Mouse (Mus musculus) urinary bladder, postnatal 25 days (tissue): ENCODE measurements around the gene Brix1.

Experiments
- DNase-seq: peaks from one replicate; pipeline ENCODE4 v3.0.0; 2022; ENCODE audit warnings: low spot score

The Brix1 gene

GRCm38 (mm10) chr15:10447102-10447501, 38.6 kb downstream of the Brix1 start:
- DNase-seq: no peak

DNA sequence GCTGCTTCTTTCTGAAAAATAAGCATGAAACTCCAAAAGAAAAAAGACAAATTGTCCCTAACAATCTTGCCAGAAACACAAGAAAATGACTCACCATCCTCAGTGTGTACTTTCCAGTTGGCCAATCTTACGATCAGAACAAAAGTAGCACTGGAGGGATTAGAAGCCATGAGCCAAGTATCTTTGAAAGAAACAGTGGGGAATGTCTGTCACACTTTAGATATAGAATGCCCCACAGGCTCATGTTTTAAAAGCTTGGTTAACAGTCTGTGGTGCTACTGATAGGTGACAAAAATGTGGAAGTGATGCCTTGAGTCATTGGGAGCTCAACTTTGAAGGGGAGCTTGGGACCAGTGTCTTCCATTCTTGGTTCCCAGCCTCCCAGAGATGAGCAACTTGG, 43.5 kb downstream of the Brix1 start:
- no peak for DNase-seq

DNA sequence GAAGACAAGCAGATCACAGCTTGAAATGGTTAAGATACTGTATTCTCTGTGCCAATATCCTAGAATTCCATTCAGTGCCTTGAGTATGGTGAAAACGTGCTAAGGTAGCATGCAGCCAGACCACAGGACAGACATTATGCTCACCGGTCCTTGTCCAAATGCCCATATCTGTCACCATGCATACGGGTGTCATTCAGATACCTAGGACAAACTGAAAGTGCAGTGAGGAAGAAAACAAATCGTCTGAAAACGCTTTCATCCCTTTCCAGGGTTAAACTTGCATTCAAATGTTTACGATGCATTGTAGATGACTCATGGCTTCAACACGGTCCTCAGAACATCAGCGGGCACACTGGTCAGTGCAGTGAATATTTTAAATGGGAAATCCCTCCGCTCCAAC, 44.3 kb downstream of the Brix1 start:
- no peak for DNase-seq

- no peak for DNase-seq
Observed at GRCm38 (mm10) chr15:10439963-10440362, 45.8 kb downstream of the Brix1 start.

DNA sequence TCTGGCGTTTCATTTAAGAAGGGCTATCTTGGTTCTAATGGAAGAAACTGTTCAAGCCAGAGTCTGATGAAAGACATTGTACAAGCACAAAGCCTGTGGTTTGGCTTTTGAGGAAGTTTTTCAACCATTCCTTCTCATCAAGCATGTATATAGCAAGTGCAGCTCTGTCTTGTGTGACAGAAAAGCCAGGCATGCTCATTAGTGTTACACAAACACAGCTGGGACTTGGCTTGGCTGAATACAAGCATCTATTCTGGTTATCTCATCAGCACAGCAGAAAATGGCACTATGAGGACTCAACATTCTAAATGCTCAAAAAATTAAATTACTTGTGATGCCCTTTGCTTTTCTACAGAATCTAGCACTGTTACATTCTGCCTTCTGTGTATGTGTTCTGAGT, 48.9 kb downstream of the Brix1 start:
- no peak for DNase-seq

DNA sequence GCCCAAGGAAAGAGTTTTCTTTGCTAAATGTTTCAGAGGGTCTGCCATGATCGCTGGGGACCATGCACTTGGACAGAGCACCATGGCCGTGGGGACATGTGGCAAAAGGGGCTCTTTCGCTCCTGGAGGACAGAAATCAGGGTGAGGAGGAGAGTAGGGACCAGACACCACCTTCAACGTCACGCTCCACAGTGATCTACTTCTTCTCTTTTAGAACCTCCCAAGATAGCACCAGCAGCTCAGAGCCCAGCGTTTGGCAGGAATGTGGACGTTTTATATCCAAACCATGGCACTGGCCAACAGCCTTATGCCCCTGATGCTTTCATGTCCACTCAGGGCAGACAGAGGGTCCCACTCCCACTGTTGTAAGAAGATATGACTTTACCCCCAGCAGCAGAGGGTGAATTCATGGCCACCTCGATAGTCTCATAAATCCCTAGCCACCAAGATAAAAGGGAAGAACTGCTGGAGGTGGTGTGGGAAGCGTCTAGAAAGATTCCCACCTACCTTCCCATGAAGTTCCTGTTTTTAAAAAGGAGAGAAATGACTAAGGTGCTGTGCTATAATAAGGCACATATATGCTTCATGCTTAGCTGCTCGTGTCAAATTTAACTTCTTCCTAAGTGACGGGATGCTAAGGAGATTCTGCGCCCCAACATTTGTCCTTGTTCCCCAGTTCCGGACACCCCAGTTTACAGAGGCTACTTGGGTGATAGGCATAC, 59.0 kb downstream of the Brix1 start:
- DNase-seq: no peak

GRCm38 (mm10) chr15:10426124-10426523, 59.6 kb downstream of the Brix1 start:
- DNase-seq: no peak
